Mouse (Mus musculus): ENCODE results near the gene Egfem1. TPM values are rescaled to one million over a fixed set of nuclear protein-coding genes. Genes with fewer than 3 reads are reported as not detected.

Gene Egfem1
- polyA plus RNA-seq, 1 experiment = not detected

DNA sequence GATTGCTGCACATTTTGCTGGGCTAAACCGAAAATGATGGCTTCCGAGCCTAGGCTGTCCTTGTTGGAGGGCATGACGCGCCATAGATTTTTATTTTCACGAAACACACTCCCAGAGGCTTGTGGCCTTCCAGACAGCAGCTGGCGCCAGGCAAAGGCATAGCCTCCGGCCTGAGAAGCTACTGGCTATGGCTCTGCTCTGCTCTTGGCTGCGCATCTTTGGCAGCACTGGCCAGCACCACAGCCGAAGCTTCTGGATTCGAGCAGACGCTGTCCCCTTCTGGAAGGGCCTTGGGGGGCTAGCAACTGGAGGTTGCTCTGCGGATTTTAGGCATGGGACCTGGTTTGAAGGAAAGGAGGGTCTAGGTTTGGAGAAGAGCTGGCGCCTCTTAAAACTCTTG, 306 bp upstream of the Egfem1 start:
- H3K27ac ChIP-seq (ENCODE audit: insufficient read depth, low read depth, low read length) = no peak overlapping the region

DNA sequence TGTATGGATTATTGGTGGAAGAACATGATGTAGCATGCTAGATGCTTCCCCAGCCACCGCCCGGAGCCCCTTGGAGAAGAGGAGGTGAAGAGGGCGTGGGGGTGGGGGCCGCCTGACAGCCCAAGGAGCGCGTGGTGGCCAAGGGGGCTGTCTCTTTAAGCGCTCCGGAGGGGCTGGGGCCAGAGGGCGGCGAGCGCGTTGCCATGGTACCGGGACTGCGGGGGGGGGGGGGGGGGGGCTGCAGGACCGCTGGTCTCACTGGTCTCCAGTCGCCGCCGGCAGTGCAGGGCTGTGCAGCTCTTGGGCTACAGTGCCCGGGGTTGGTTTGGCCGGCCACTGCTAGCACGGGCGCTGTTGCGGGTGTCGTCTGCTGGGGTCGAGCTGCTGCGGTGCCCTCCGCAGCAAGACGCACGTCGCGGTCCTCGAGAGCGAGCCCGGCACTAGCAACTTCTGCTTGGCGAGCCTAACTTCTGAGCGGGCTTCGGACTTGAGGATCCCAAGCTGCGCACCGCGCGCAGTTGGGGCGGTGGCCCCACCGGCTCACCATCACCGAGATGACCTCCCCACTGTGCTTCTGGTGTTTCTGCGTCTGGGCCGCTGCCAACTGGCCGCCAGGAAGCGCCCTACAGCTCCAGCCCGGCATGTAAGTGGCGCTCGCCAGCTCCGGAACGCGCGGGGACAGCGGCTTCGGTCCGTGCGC, 623 bp downstream of the Egfem1 start:
- no peak for TF ChIP-seq POLR2A (IDR thresholded peaks at IDR 0.05; ENCODE audit: borderline replicate concordance, low read depth, low read length)
- TF ChIP-seq CTCF (IDR thresholded peaks at IDR 0.05; ENCODE audit: low read depth, low read length) = no peak
- Histone ChIP-seq H3K27ac (ENCODE audit: insufficient read depth, low read depth, low read length) (no peak overlapping the region), H3K4me1 (ENCODE audit: control insufficient read depth, insufficient read depth, low read length) (no peaks in the 10 kb centered on the region), H3K4me3 (ENCODE audit: insufficient read depth, low read length) (peak overlapping the region; percentile 7)

More for the DNA sequence above, 306 bp upstream of the Egfem1 start:
- TF ChIP-seq CTCF (IDR thresholded peaks at IDR 0.05; ENCODE audit: low read depth, low read length) (no peak), POLR2A (IDR thresholded peaks at IDR 0.05; ENCODE audit: borderline replicate concordance, low read depth, low read length) (no peak)
- Histone ChIP-seq H3K4me3 (ENCODE audit: insufficient read depth, low read length) (no peak overlapping the region), H3K4me1 (ENCODE audit: control insufficient read depth, insufficient read depth, low read length) (no peaks in the 10 kb centered on the region)

DNA sequence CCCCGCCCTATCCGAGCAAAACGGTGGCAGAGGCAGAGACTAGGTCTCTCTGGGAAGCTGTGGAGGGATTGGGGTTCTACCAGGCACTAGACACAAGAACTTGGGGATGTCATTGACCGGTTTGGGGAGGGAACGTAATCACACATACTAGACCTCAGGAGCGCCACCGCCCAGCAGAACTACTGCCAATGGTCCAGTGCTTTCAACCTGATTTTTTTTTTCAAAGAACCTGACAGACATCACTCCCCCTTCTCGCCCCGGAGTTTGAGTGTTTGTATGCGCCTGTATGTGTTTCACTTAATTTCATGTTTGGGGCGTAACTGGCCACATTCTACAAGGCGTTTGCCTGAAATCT, 1.1 kb downstream of the Egfem1 start:
- Histone ChIP-seq H3K4me1 (ENCODE audit: control insufficient read depth, insufficient read depth, low read length) (no peaks in the 10 kb centered on the region), H3K27ac (ENCODE audit: insufficient read depth, low read depth, low read length) (no peak overlapping the region), H3K4me3 (ENCODE audit: insufficient read depth, low read length) (peak overlapping the region; percentile 7)
- no peak for TF ChIP-seq CTCF (IDR thresholded peaks at IDR 0.05; ENCODE audit: low read depth, low read length)
- no peak for TF ChIP-seq POLR2A (IDR thresholded peaks at IDR 0.05; ENCODE audit: borderline replicate concordance, low read depth, low read length)

DNA sequence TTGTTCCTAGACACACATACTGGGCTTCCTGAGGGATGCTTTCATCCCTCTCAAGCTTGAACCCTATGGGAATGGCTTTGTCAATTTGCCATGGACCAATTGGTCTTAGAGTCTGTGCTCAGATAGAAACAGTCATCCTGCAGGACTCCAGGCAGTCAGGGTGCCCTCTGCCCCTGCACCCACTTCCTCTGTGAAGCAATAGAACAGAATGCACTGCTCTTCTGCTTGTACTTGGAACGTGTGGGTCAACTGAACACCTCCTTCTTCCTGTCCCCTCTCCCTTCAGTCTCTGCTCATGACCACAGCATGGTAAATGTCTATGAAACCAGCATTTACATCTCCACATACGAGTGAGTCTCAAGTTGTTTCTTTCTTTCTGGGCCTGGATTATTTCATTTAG, 16.6 kb downstream of the Egfem1 start:
- 0 out of 2 replicates have a peak, but pooled peaks cover 2% of the 10 kb centered on the region for H3K4me1 ChIP-seq (ENCODE audit: control insufficient read depth, insufficient read depth, low read length)
- no peak overlapping the region for H3K27ac ChIP-seq (ENCODE audit: insufficient read depth, low read depth, low read length)
- TF ChIP-seq POLR2A (IDR thresholded peaks at IDR 0.05; ENCODE audit: borderline replicate concordance, low read depth, low read length) (no peak), CTCF (IDR thresholded peaks at IDR 0.05; ENCODE audit: low read depth, low read length) (no peak)
- no peak overlapping the region for H3K4me3 ChIP-seq (ENCODE audit: insufficient read depth, low read length)

DNA sequence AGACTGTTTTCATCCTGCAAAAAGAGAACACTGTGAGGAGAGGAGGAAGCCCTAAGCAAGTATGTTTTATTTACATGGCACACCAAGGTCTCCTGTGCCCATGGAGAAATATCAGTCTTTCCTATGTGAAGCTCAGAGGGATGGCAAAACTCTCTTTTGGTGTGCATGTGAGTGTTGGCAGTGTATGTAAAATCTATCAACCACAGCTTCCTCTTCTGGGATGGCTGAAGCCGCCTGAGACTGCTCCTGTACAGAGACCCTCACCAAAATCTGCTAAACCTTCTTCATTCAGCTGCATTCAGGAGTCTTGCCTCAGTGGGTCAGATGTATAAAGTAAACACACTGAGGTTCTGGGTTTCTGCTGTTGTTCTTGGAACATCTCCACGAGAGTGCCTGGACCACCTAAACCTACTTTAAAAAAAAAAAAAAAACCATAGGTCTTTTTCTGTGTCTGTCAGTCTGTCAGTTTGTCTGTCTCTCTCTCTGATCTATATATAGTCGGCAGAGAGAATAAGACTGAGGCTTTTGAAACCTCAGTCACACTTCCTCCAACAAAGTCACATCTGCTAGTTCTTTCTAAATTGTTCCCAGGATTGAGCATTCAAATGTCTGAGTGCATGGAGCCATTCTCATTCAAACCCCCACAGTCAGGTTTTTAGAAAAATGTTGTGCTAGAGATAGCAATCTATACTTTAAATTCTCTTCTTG, 24.3 kb downstream of the Egfem1 start:
- TF ChIP-seq CTCF (IDR thresholded peaks at IDR 0.05; ENCODE audit: low read depth, low read length) (no peak), POLR2A (IDR thresholded peaks at IDR 0.05; ENCODE audit: borderline replicate concordance, low read depth, low read length) (no peak)
- H3K27ac ChIP-seq (ENCODE audit: insufficient read depth, low read depth, low read length) = 0 out of 2 replicates have a peak overlapping the region, but pooled peaks have one; percentile 14
- no peak overlapping the region for H3K4me3 ChIP-seq (ENCODE audit: insufficient read depth, low read length)
- peaks cover 6% of the 10 kb centered on the region; the same call in 1 of the 2 replicates for H3K4me1 ChIP-seq (ENCODE audit: control insufficient read depth, insufficient read depth, low read length)

DNA sequence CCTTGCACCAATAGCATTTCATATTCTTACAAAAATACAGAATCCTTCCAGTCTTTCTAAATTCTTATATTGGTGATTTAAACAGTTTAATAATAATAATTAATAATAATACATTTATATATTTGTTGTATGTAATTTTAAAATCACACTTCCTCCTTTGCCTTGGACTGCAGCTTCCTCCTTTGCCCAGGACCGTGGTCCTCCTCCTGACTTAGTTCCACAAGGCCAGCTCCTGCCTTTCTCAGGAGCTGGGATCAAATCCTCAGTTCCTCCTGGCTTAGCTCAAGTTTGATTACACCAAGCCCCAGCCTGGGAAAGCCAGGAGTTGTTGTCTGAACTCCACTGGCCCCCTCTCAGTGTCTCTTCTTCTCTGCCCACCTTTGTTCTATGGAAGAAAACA, 25.3 kb downstream of the Egfem1 start:
- TF ChIP-seq POLR2A (IDR thresholded peaks at IDR 0.05; ENCODE audit: borderline replicate concordance, low read depth, low read length) (no peak), CTCF (IDR thresholded peaks at IDR 0.05; ENCODE audit: low read depth, low read length) (no peak)
- Histone ChIP-seq H3K27ac (ENCODE audit: insufficient read depth, low read depth, low read length) (no peak overlapping the region), H3K4me3 (ENCODE audit: insufficient read depth, low read length) (no peak overlapping the region), H3K4me1 (ENCODE audit: control insufficient read depth, insufficient read depth, low read length) (peaks cover 6% of the 10 kb centered on the region; the same call in 1 of the 2 replicates)

DNA sequence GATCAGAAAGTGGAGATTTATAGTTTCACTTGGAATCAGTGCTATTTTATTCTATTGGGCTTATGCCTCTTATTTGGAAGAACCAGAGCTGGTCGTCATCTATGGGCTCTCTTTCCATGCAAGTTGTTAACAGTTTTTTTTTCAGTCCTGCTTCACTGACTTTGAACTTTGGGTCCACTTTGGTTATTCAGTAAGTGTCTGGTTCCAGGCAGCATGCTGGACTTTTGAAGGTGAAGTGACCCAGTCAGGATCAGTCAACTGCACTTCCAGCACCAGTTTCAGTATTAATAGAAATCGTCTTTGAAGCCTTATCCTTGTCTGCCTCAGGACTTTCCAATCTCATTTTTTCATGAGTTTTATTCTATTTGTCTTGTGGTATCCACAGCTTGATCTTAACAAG, 28.5 kb downstream of the Egfem1 start:
- TF ChIP-seq CTCF (IDR thresholded peaks at IDR 0.05; ENCODE audit: low read depth, low read length) (no peak), POLR2A (IDR thresholded peaks at IDR 0.05; ENCODE audit: borderline replicate concordance, low read depth, low read length) (no peak)
- Histone ChIP-seq H3K4me1 (ENCODE audit: control insufficient read depth, insufficient read depth, low read length) (peaks cover 10% of the 10 kb centered on the region), H3K27ac (ENCODE audit: insufficient read depth, low read depth, low read length) (no peak overlapping the region), H3K4me3 (ENCODE audit: insufficient read depth, low read length) (no peak overlapping the region)

DNA sequence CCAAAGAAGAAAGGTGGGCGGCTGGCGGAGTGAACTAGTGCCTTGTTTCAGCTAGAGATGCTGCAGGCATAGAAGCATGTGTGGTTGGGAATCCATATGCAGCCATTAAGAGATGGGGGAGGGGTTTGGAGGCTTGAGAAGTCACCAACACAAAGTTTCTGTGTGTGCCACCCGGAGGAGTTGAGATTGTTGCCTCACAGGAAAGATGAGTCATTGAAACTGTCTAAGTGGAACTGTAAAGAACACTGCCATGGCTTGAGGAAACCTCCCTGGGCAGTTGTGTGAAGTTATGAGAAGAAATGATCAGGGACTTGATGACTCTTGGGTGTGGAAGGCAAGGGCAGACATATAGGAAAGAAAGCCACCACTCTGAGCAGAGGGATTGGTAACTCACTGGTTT, 32.7 kb downstream of the Egfem1 start:
- H3K27ac ChIP-seq (ENCODE audit: insufficient read depth, low read depth, low read length) = no peak overlapping the region
- H3K4me1 ChIP-seq (ENCODE audit: control insufficient read depth, insufficient read depth, low read length) = peaks cover 4% of the 10 kb centered on the region
- TF ChIP-seq CTCF (IDR thresholded peaks at IDR 0.05; ENCODE audit: low read depth, low read length) (no peak), POLR2A (IDR thresholded peaks at IDR 0.05; ENCODE audit: borderline replicate concordance, low read depth, low read length) (no peak)
- no peak overlapping the region for H3K4me3 ChIP-seq (ENCODE audit: insufficient read depth, low read length)

DNA sequence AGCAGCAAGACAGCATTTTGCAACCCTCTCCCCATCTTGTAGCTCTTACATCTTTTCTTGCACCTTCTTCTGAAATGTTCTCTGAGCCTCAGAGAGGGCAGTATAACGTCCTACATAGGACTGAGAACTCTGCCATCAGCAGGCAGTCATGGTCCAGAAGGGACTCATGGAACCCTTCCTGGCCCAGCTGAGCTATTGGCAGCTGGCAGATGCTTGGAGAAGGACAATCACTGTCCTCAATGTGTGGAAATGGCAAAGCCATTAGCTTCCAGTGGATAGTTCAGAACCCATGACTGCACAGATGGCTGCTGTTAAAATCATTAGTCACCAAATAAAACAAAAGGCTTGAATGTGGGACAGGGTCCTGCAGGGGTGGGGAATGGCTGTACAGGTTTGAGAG, 35.6 kb downstream of the Egfem1 start:
- Histone ChIP-seq H3K4me3 (ENCODE audit: insufficient read depth, low read length) (no peak overlapping the region), H3K27ac (ENCODE audit: insufficient read depth, low read depth, low read length) (no peak overlapping the region), H3K4me1 (ENCODE audit: control insufficient read depth, insufficient read depth, low read length) (peaks cover 4% of the 10 kb centered on the region)
- TF ChIP-seq POLR2A (IDR thresholded peaks at IDR 0.05; ENCODE audit: borderline replicate concordance, low read depth, low read length) = no peak
- TF ChIP-seq CTCF (IDR thresholded peaks at IDR 0.05; ENCODE audit: low read depth, low read length) = no peak

DNA sequence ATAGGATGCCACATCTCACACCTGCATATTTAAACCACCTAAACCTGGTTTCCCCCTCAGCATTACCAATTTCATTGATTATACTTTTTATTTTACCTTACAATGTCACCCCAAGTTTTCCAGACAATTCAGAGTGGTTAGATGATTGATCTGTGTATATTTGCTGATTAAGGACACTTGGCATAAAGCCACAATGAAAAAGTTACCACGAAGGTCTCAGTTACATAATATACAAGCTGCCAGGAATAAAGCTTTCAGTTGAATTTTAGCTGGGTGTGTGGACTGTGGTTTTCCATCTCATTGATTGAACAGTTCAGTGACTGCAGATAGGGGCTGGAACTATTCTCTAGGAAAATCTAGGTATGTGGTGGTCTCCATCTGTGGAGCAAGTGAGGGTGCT, 40.7 kb downstream of the Egfem1 start:
- Histone ChIP-seq H3K4me1 (ENCODE audit: control insufficient read depth, insufficient read depth, low read length) (no peaks in the 10 kb centered on the region), H3K27ac (ENCODE audit: insufficient read depth, low read depth, low read length) (no peak overlapping the region), H3K4me3 (ENCODE audit: insufficient read depth, low read length) (no peak overlapping the region)
- no peak for TF ChIP-seq CTCF (IDR thresholded peaks at IDR 0.05; ENCODE audit: low read depth, low read length)
- TF ChIP-seq POLR2A (IDR thresholded peaks at IDR 0.05; ENCODE audit: borderline replicate concordance, low read depth, low read length) = no peak

Measured in bone marrow macrophage, adult 2 months (primary cell).